ENCODE assay signal across 10 mouse cellular contexts in the genomic region with DNA sequence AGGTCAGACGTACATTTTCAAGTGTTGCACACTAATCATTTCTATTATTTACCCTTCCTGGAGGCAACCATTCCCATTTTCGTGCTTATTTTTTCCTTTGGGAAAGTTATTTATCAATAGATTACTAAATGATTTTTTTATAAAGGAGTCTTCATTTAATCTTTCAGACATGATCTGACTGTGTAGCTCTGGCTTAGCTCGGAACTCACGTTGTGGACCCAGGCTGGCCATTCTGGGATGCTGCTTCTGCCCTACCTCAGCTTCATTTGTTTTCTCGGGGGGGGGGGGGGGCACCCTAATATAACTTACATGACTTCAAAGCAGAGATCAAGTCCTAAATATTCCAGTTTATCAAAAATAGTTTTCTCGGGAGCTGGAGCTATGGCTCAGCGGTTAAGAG. TPM values are rescaled to one million over a fixed set of nuclear protein-coding genes. Genes with fewer than 3 reads are reported as not detected.
A peak's percentile ranks its signal among the peaks of the same experiment; 100 is the strongest.
DNase-seq lines count a peak whose midpoint lies in the region; ATAC-seq and TF ChIP-seq lines count a peak whose summit lies in the region.
"Had no signal": no experiment of that assay in that cellular context is flagged by ENCODE, and none has a peak within 500 bp of the region (broad histone marks: within the 10 kb centered on the region; RNA-seq: fewer than 3 reads in every experiment).

No protein-coding gene starts in this region.

- H3K79me2 ChIP-seq in macrophage (ENCODE audit: inconsistent target): peaks cover 41% of the 10 kb centered on the region

- peak overlapping the region; percentile 72 for H3K4me2 ChIP-seq in heart, embryonic 16.5 days (ENCODE audit: low read depth, low read length)
- peak overlapping the region; percentile 47 for H3K4me2 ChIP-seq in forebrain, embryonic 15.5 days (replicated peaks)

- H3K9ac ChIP-seq in heart, embryonic 16.5 days (ENCODE audit: low read length): peak overlapping the region; percentile 68
- H3K9ac ChIP-seq in ES-E14 (ENCODE audit: insufficient read depth, low read depth, low read length, poor library complexity, severe bottlenecking): peak overlapping the region; percentile 61; the same call in 1 of the 2 replicates
- H3K9ac ChIP-seq in forebrain, embryonic 15.5 days (replicated peaks): peak overlapping the region; percentile 45

- no peak for ATAC-seq in heart, embryonic 16.5 days (replicated peaks; ENCODE audit: extremely low read depth, insufficient read depth, low FRiP score)
- ATAC-seq in forebrain, embryonic 15.5 days (replicated peaks): peak; percentile 60

- H3K4me3 ChIP-seq in heart, embryonic 16.5 days (ENCODE audit: low read length): peak overlapping the region; percentile 87
- H3K4me3 ChIP-seq in ES-E14 (ENCODE audit: insufficient read depth in 1 of 2, low read depth in 1 of 2, low read length in 2 of 2, poor library complexity in 1 of 2, severe bottlenecking in 1 of 2) (peak overlapping the region; percentile 27 to 76; a peak in 3 of 4 replicates), macrophage (ENCODE audit: inconsistent target) (peak overlapping the region; percentile 15)
- H3K4me3 ChIP-seq in forebrain, embryonic 15.5 days: peak overlapping the region; percentile 91

- peaks cover 27% of the 10 kb centered on the region for H3K36me3 ChIP-seq in heart, embryonic 16.5 days (ENCODE audit: control insufficient read depth, insufficient read depth)
- H3K36me3 ChIP-seq in ES-E14 (ENCODE audit: control insufficient read depth, insufficient read depth, low read length, poor library complexity, severe bottlenecking) (peaks cover 25% of the 10 kb centered on the region), macrophage (ENCODE audit: inconsistent target) (peaks cover 29% of the 10 kb centered on the region)
- peaks cover 31% of the 10 kb centered on the region for H3K36me3 ChIP-seq in forebrain, embryonic 15.5 days

- H3K9me3 ChIP-seq in heart, embryonic 16.5 days (replicated peaks; ENCODE audit: control insufficient read depth, low read length): no peaks in the 10 kb centered on the region
- no peaks in the 10 kb centered on the region for H3K9me3 ChIP-seq in ES-E14 (ENCODE audit: control insufficient read depth, insufficient read depth, low read depth, low read length)
- no peaks in the 10 kb centered on the region for H3K9me3 ChIP-seq in forebrain, embryonic 15.5 days

- H3K27me3 ChIP-seq in heart, embryonic 16.5 days (ENCODE audit: control insufficient read depth, insufficient read depth, low read length): no peaks in the 10 kb centered on the region
- H3K27me3 ChIP-seq in forebrain, embryonic 15.5 days: no peaks in the 10 kb centered on the region
- H3K27me3 ChIP-seq: Patski had no signal

- 9% methylated on average over 7 of the region's 7 CpGs for WGBS in heart, embryonic 16.5 days
- WGBS in forebrain, embryonic 15.5 days: 8% methylated on average over 7 of the region's 7 CpGs
- 13% methylated on average over 6 of the region's 7 CpGs for WGBS in macrophage (ENCODE audit: missing documents)

- no peak for DNase-seq in heart, adult 8-10 months (ENCODE audit: low spot score)
- DNase-seq in ES-E14 (ENCODE audit: low read depth, low spot score): no peak
- no peak for DNase-seq in left cerebral cortex, adult 11 months (ENCODE audit: low spot score)
- DNase-seq in frontal cortex, postnatal 10 days (ENCODE audit: low spot score in 2 of 2): no peak
- DNase-seq in testis, postnatal 10 days (ENCODE audit: low spot score): no peak

- in situ Hi-C loops in ES-E14 (cut with MboI; ENCODE audit: low sequenced_read_pairs in 2 of 2, unreplicated experiment in 2 of 2): loop anchor here in 1 of 2 experiments (25.0 kb wide), 1 partner anchor 1652 kb away; no protein-coding TSS in a partner anchor

- H3K27ac ChIP-seq in heart, embryonic 16.5 days (ENCODE audit: low read length): peak overlapping the region; percentile 86
- H3K27ac ChIP-seq in ES-E14 (ENCODE audit: insufficient read depth, low read depth, low read length, poor library complexity, severe bottlenecking): no peak overlapping the region
- peak overlapping the region; percentile 90 for H3K27ac ChIP-seq in forebrain, embryonic 15.5 days (replicated peaks)
- H3K27ac ChIP-seq in macrophage: no peak overlapping the region

- H3K4me1 ChIP-seq in heart, embryonic 16.5 days (ENCODE audit: control insufficient read depth, insufficient read depth, low read length): peaks cover 10% of the 10 kb centered on the region
- H3K4me1 ChIP-seq in ES-E14 (ENCODE audit: control insufficient read depth in 2 of 2, insufficient read depth in 2 of 2, low read length in 2 of 2, poor library complexity in 1 of 2): no peaks in the 10 kb centered on the region; a peak in 1 of 4 replicates
- H3K4me1 ChIP-seq in forebrain, embryonic 15.5 days: peaks cover 16% of the 10 kb centered on the region

TF ChIP-seq in ES-E14, 5 proteins besides CTCF, POLR2A, EP300 and RAD21:
- TF ChIP-seq ZC3H11A (IDR thresholded peaks at IDR 0.05; ENCODE audit: borderline replicate concordance, low read depth, low read length) (no peak), MAFK (IDR thresholded peaks at IDR 0.05; ENCODE audit: insufficient read depth, low read depth, low read length) (no peak), HCFC1 (IDR thresholded peaks at IDR 0.05; ENCODE audit: borderline replicate concordance, insufficient read depth, low read length) (no peak), ZNF384 (IDR thresholded peaks at IDR 0.05; ENCODE audit: low read depth, low read length) (no peak), CHD2 (IDR thresholded peaks at IDR 0.05; ENCODE audit: low read depth, low read length) (no peak)

RNA-seq across cellular contexts. Expression of gene Cct2, which starts 0.5 kb away (rescaled TPM):
- 167 and 185 TPM in 2 replicates for polyA plus RNA-seq in heart, embryonic 16.5 days (2015; fragmentation: Nextera tagmentation; extraction: Ambion mirVana)
- 100 to 1,000 TPM; 108 to 128 (median 121) TPM for total RNA-seq in heart, adult 8-10 months (2022)
- total RNA-seq in ES-E14 (2012; rRNA removed): 369 and 441 TPM in 2 replicates
- polyA plus RNA-seq in forebrain, embryonic 15.5 days (2015; fragmentation: Nextera tagmentation; extraction: Ambion mirVana): 273 and 274 TPM in 2 replicates
- total RNA-seq in macrophage (2018; cell fraction: chromatin; rRNA removed): 100 to 1,000 TPM in 5 of 26 experiments, 10 to 100 TPM in 21; 49.1 to 131 (median 89.8) TPM
- 100 to 1,000 TPM; 117 to 150 (median 139) TPM for total RNA-seq in macrophage (2018; cell fraction: cytosol; rRNA removed)
- total RNA-seq in macrophage (2018; cell fraction: nucleus; rRNA removed): 100 to 1,000 TPM in 2 of 26 experiments, 10 to 100 TPM in 24; 67.8 to 148 (median 83.0) TPM
- polyA plus RNA-seq in macrophage (2018): 127 to 262 TPM (median 206 TPM) in 3 replicates

RNA-seq across cellular contexts. Expression of gene Lrrc10, which starts 18.9 kb away (rescaled TPM):
- 60.4 and 62.1 TPM in 2 replicates for polyA plus RNA-seq in heart, embryonic 16.5 days (2015; fragmentation: Nextera tagmentation; extraction: Ambion mirVana)
- 100 to 1,000 TPM; 159 to 208 (median 180) TPM for total RNA-seq in heart, adult 8-10 months (2022)
- total RNA-seq in ES-E14 (2012; rRNA removed): 0.27 and 0.53 TPM in 2 replicates
- not detected in 2 replicates for polyA plus RNA-seq in forebrain, embryonic 15.5 days (2015; fragmentation: Nextera tagmentation; extraction: Ambion mirVana)
- not detected for total RNA-seq in macrophage (2018; cell fraction: chromatin; rRNA removed)
- total RNA-seq in macrophage (2018; cell fraction: cytosol; rRNA removed): not detected
- not detected for total RNA-seq in macrophage (2018; cell fraction: nucleus; rRNA removed)
- not detected in 3 replicates for polyA plus RNA-seq in macrophage (2018)
- total RNA-seq: neutrophil, adult 5-6 weeks had no signal
- polyA plus RNA-seq: Patski had no signal

Comparison
In these comparisons a context has a peak if more than half of its experiments do, and no peak if none do; other contexts are left out.
1. H3K27ac ChIP-seq: peak in heart, embryonic 16.5 days (single experiment) and forebrain, embryonic 15.5 days (single experiment); none in ES-E14 (single experiment) and macrophage (single experiment).
2. H3K4me3 ChIP-seq: peak in every context shown above with its lines; median percentile 91 in forebrain, embryonic 15.5 days; 87 in heart, embryonic 16.5 days; 52 in ES-E14; 15 in macrophage.
3. RNA of gene Lrrc10, which starts 18.9 kb away (polyA plus RNA-seq): 60.4 to 62.1 TPM in heart, embryonic 16.5 days; not detected in forebrain, embryonic 15.5 days and not detected in macrophage; every median in the first group is over 10 times any median in the second.
4. Peak in every context shown above with its lines, with median percentiles within 50 percentile points of each other: H3K9ac ChIP-seq.